Mouse (Mus musculus) 3T3-L1 (cell line): ENCODE results near the gene Srgap3.
"Not testable (repeated sequence)": the region's sequence is repeated elsewhere in the genome, so short reads cannot be mapped to it uniquely, and the experiment has no call there.

Experiments used
- DNase-seq: peaks from one replicate; pipeline ENCODE4 v3.0.0-alpha.2; 2015; ENCODE audit warnings: low read depth, low spot score

Gene Srgap3

GRCm38 (mm10) chr6:112752517-112752916, 194.5 kb downstream of the Srgap3 start:
- DNase-seq = no peak

- no peak for DNase-seq
Measured at GRCm38 (mm10) chr6:112752007-112752406, 195.1 kb downstream of the Srgap3 start.

- peak; percentile 48 for DNase-seq
Measured at GRCm38 (mm10) chr6:112742297-112742696, 204.8 kb downstream of the Srgap3 start.

GRCm38 (mm10) chr6:112741766-112742165, 205.3 kb downstream of the Srgap3 start:
- DNase-seq = no peak

- no peak for DNase-seq
Measured at GRCm38 (mm10) chr6:112739635-112740034, 207.4 kb downstream of the Srgap3 start.

GRCm38 (mm10) chr6:112738924-112739323, 208.1 kb downstream of the Srgap3 start:
- no peak for DNase-seq

- DNase-seq = no peak
Measured at GRCm38 (mm10) chr6:112736471-112736870, 210.6 kb downstream of the Srgap3 start.

GRCm38 (mm10) chr6:112735054-112735453, 212.0 kb downstream of the Srgap3 start:
- DNase-seq = no peak

- no peak for DNase-seq
Measured at GRCm38 (mm10) chr6:112733942-112734341, 213.1 kb downstream of the Srgap3 start.

- no peak for DNase-seq
Measured at GRCm38 (mm10) chr6:112732434-112732833, 214.6 kb downstream of the Srgap3 start.

- peak; percentile 17 for DNase-seq
Measured at GRCm38 (mm10) chr6:112731386-112731785, 215.7 kb downstream of the Srgap3 start.

GRCm38 (mm10) chr6:112728760-112729422, 218.2 kb downstream of the Srgap3 start:
- DNase-seq = peak; percentile 55

GRCm38 (mm10) chr6:112725468-112725867, 221.6 kb downstream of the Srgap3 start:
- DNase-seq = no peak

- DNase-seq = no peak
Measured at GRCm38 (mm10) chr6:112720409-112721080, 226.5 kb downstream of the Srgap3 start.

GRCm38 (mm10) chr6:112719983-112720382, 227.1 kb downstream of the Srgap3 start:
- no peak for DNase-seq

- DNase-seq = peak; percentile 52
Measured at GRCm38 (mm10) chr6:112717168-112717567, 229.9 kb downstream of the Srgap3 start.

GRCm38 (mm10) chr6:112713951-112714350, 233.1 kb downstream of the Srgap3 start:
- DNase-seq = no peak

GRCm38 (mm10) chr6:112702296-112702695, 244.8 kb downstream of the Srgap3 start:
- not testable (repeated sequence) for DNase-seq

- peak; percentile 76 for DNase-seq
Measured at GRCm38 (mm10) chr6:112700392-112700791, 246.7 kb downstream of the Srgap3 start.

- no peak for DNase-seq
Measured at GRCm38 (mm10) chr6:112699115-112699514, 248.0 kb downstream of the Srgap3 start.

- peak; percentile 95 for DNase-seq
Measured at GRCm38 (mm10) chr6:112696056-112696950, 250.8 kb downstream of the Srgap3 start, which contains the start of gene Rad18. Gene Rad18, minus strand, starts transcription at chr6:112696686.

- DNase-seq = no peak
Measured at GRCm38 (mm10) chr6:112694492-112694891, 252.6 kb downstream of the Srgap3 start.
